Mouse (Mus musculus) kidney, embryonic 14.5 days (tissue): Measurements from ENCODE around the gene Kbtbd7. TPM values are rescaled to one million over a fixed set of nuclear protein-coding genes. Genes with fewer than 3 reads are reported as not detected.
"Not testable (repeated sequence)": the region's sequence is repeated elsewhere in the genome, so short reads cannot be mapped to it uniquely, and the experiment has no call there.

Experiments
- ATAC-seq: fragments of 200-750 bp; cut with Nextera tagmentation; 2 replicates; pipeline ENCODE4 v1.8.0; 2017; ENCODE audit warnings: moderate number of reproducible peaks, mild to moderate bottlenecking, moderate TSS enrichment, moderate library complexity; ENCODE audit not compliant: low FRiP score, low TSS enrichment
- H3K27ac ChIP-seq: fragments of 300-500 bp; sonication (generic); 2 replicates; pipeline ENCODE4 v1.5.1; 2014; ENCODE audit warnings: low read depth, mild to moderate bottlenecking, low read length, moderate library complexity, mixed read lengths
- H3K27me3 ChIP-seq: fragments of 300-500 bp; sonication (generic); 2 replicates; pipeline ENCODE4 v1.6.1; 2014; ENCODE audit warnings: mild to moderate bottlenecking, low read length; ENCODE audit not compliant: control insufficient read depth, insufficient read depth
- H3K36me3 ChIP-seq: fragments of 300-500 bp; sonication (generic); 2 replicates; pipeline ENCODE4 v1.6.1; 2014; ENCODE audit warnings: low read length, mixed read lengths; ENCODE audit not compliant: control insufficient read depth, insufficient read depth
- H3K4me1 ChIP-seq: fragments of 300-500 bp; sonication (generic); 2 replicates; pipeline ENCODE4 v1.6.1; 2014; ENCODE audit warnings: low read length, mixed read lengths; ENCODE audit not compliant: control insufficient read depth, insufficient read depth
- H3K4me2 ChIP-seq: fragments of 300-500 bp; sonication (generic); replicated peaks from 2 replicates; pipeline ENCODE4 v1.6.1; 2014; ENCODE audit warnings: low read depth, mild to moderate bottlenecking, low read length
- H3K4me3 ChIP-seq: fragments of 300-500 bp; sonication (generic); 2 replicates; pipeline ENCODE4 v1.5.1; 2014; ENCODE audit warnings: mild to moderate bottlenecking, low read length
- H3K9ac ChIP-seq: fragments of 300-500 bp; sonication (generic); 2 replicates; pipeline ENCODE4 v1.6.1; 2014; ENCODE audit warnings: low read depth, mild to moderate bottlenecking, low read length, moderate library complexity
- H3K9me3 ChIP-seq: fragments of 300-500 bp; sonication (generic); 2 replicates; pipeline ENCODE4 v1.6.1; 2016; ENCODE audit warnings: low read length; ENCODE audit not compliant: control insufficient read depth
- WGBS: fragments of 180-500 bp; shearing (Covaris S2); extraction: QIAGEN DNeasy Blood & Tissue Kit; methylation state at CpG from one replicate; pipeline ENCODE4 v1.1.7; 2014; 5-methylcytosine and 5-hydroxymethylcytosine counted together
- polyA plus RNA-seq: library from polyadenylated mRNA; unstranded; fragments of >200 nt; fragmentation: Nextera tagmentation; extraction: Ambion mirVana; gene quantifications from 2 replicates; pipeline ENCODE4 v1.2.1, GENCODE M21; 2014

The Kbtbd7 gene
- polyA plus RNA-seq, 1 experiment from 2014 or later: 15.6 TPM

DNA sequence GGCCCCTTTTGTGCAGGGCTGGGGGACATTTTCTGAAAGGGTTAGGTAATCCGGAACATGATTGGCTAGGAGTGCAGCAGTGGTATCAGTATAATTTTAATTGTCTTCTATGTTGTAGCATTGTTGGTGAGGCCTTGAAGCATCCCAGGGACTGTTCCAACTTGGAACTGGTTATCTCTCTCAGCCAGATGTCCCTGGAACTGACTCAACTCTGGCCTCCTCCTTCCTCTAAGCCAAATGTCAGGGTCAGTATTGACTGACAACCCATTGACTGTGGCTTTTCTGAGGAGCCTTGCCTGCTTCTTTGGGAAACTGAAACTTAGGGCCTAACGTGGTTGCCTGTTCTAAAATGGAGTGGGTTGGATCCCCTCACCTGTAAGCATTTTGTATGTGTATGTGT, 14.3 kb downstream of the Kbtbd7 start:
- ATAC-seq: no peak
- H3K4me2 ChIP-seq: no peak overlapping the region
- H3K9ac ChIP-seq: no peak overlapping the region
- H3K4me1 ChIP-seq: no peaks in the 10 kb centered on the region
- no peak overlapping the region for H3K4me3 ChIP-seq
- 90% methylated on average over 2 of the region's 2 CpGs for WGBS
- H3K27ac ChIP-seq: no peak overlapping the region
- H3K36me3 ChIP-seq: no peaks in the 10 kb centered on the region
- H3K9me3 ChIP-seq: no peaks in the 10 kb centered on the region
- no peaks in the 10 kb centered on the region for H3K27me3 ChIP-seq

DNA sequence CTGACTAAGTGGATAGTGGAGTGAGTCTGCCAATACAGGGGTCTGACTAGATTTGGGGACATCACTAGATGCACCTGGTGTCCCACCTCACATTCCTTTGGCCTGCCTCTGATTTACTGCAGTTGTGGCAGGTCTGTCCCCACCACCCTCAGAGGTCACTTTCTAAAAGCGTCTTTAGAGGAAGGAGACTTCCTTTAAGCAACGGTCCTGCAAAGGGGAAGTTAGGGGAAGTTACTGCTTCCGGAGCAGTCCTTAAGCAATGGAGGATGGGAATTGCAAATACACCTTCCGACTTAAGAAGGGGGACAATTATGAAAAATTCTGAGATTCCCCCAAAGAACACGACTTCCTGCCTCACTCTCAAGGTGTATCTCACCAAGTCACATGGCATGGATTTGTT, 15.1 kb downstream of the Kbtbd7 start:
- H3K9me3 ChIP-seq: no peaks in the 10 kb centered on the region
- H3K4me2 ChIP-seq: no peak overlapping the region
- no peaks in the 10 kb centered on the region for H3K4me1 ChIP-seq
- no peaks in the 10 kb centered on the region for H3K27me3 ChIP-seq
- no peak overlapping the region for H3K9ac ChIP-seq
- WGBS: 69% methylated on average over 5 of the region's 5 CpGs
- no peaks in the 10 kb centered on the region for H3K36me3 ChIP-seq
- ATAC-seq: no peak
- no peak overlapping the region for H3K27ac ChIP-seq
- H3K4me3 ChIP-seq: no peak overlapping the region

DNA sequence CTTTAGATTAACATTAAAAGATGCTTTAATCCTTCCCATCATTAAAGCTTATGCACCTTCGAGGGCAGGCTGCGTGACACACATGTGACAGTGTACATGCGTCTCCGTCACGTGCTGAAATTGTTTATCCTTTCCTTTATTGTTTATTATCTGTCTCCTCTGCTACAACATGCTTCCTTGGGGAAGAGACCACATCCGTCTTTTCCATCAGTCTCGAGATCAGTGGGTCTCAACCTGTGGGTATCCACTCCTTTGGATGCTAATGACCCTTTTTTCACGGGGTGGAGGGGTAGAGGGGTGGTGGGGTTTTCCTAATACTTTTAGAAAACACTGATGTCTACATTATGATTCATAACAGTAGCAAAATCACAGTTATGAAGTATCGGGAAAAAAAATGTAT, 18.3 kb downstream of the Kbtbd7 start:
- H3K4me1 ChIP-seq: no peaks in the 10 kb centered on the region
- no peak for ATAC-seq
- no peak overlapping the region for H3K9ac ChIP-seq
- no peak overlapping the region for H3K4me2 ChIP-seq
- H3K9me3 ChIP-seq: no peaks in the 10 kb centered on the region
- H3K36me3 ChIP-seq: no peaks in the 10 kb centered on the region
- H3K4me3 ChIP-seq: no peak overlapping the region
- H3K27me3 ChIP-seq: no peaks in the 10 kb centered on the region
- WGBS: 92% methylated on average over 9 of the region's 9 CpGs
- H3K27ac ChIP-seq: no peak overlapping the region

DNA sequence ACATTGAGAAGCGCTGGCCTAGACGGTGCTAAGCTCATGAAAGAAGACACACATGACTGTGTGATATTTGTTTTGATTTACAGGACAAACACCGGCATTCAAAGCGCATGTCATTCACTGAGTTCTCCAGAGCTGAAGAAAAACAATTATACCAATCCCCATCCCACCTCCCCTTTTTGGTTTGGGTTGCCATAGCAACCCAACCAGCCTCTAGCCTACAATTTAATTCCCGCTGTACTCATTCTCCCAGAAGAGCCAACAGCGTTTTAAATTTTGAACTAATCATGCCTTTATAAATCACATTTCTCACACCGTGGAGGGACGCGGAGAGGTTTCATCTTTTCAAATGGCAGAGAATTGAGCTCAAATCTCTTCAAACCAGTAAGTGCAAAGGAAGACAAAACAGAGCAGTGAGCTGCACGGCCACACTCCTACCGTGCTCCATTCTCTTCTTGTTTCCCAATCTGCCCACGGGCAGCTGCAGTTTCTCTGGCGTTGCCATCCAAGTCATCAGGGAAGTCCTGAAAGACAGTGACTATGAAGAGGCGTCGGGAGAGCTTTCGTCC, 18.8 kb downstream of the Kbtbd7 start:
- Histone ChIP-seq H3K27ac (no peak overlapping the region), H3K4me2 (no peak overlapping the region), H3K4me3 (no peak overlapping the region), H3K9ac (no peak overlapping the region), H3K4me1 (no peaks in the 10 kb centered on the region), H3K36me3 (no peaks in the 10 kb centered on the region), H3K9me3 (no peaks in the 10 kb centered on the region), H3K27me3 (no peaks in the 10 kb centered on the region)
- no peak for ATAC-seq
- 76% methylated on average over 16 of the region's 16 CpGs for WGBS

DNA sequence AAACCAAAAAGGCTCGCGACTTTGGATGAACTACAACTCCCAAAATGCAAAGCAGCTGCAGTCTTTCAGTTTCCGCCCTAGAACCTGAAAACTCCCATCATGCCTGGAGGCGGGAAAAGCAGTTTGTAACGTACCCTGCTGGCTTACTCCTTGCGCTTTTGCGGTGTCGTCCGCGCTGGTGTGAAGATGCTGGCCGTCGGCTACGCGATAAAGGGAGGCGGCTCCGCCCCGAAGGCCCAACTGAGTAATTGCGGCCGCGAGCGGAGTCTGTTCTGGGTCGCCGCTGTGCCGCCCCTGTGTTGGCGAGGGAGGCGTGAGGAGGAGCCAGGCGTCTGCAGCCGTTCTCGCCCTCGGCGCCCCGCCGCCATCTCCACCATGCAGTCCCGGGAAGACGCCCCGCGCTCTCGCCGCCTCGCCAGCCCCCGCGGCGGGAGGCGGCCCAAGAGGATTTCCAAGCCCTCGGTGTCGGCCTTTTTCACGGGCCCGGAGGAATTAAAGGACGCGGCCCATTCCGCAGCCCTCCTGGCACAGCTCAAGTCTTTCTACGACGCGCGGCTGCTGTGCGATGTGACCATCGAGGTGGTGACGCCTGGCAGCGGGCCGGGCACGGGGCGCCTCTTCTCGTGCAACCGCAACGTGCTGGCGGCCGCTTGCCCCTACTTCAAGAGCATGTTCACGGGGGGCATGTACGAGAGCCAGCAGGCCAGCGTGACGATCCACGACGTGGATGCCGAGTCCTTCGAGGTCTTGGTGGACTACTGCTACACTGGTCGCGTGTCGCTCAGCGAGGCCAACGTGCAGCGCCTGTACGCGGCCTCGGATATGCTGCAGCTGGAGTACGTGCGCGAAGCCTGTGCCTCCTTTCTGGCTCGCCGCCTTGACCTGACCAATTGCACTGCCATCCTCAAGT, 25.6 kb downstream of the Kbtbd7 start, which contains the start of gene Kbtbd6:
Gene Kbtbd6, plus strand, starts transcription at position 155 of the 910 bp plus-strand sequence.
- not testable (repeated sequence) for H3K4me1 ChIP-seq, H3K36me3 ChIP-seq, H3K27me3 ChIP-seq, H3K9me3 ChIP-seq
- Histone ChIP-seq H3K27ac (0 out of 2 replicates have a peak within 1 kb of the TSS, but pooled peaks have one; percentile 37), H3K9ac (peak within 1 kb of the TSS; percentile 68), H3K4me2 (peak within 1 kb of the TSS; percentile 69), H3K4me3 (peak within 1 kb of the TSS; percentile 49)
- WGBS: 10% methylated on average over 37 of the region's 89 CpGs
- ATAC-seq: peak; percentile 93

DNA sequence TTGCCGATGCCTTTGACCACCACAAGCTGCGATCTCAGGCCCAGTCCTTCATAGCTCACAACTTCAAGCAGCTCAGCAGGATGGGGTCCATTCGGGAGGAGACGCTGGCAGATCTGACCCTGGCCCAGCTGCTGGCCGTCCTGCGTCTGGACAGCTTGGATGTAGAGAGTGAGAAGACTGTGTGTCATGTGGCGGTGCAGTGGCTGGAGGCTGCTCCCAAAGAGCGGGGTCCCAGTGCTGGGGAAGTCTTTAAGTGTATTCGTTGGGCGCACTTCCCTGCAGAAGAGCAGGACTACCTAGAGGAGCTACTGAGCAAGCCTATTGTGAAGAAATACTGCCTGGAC, 26.3 kb downstream of the Kbtbd7 start:
- not testable (repeated sequence) for H3K27me3 ChIP-seq, H3K27ac ChIP-seq, H3K4me2 ChIP-seq, H3K4me3 ChIP-seq, H3K9me3 ChIP-seq, H3K9ac ChIP-seq, H3K36me3 ChIP-seq, H3K4me1 ChIP-seq, ATAC-seq
- 98% methylated on average over 6 of the region's 10 CpGs for WGBS

DNA sequence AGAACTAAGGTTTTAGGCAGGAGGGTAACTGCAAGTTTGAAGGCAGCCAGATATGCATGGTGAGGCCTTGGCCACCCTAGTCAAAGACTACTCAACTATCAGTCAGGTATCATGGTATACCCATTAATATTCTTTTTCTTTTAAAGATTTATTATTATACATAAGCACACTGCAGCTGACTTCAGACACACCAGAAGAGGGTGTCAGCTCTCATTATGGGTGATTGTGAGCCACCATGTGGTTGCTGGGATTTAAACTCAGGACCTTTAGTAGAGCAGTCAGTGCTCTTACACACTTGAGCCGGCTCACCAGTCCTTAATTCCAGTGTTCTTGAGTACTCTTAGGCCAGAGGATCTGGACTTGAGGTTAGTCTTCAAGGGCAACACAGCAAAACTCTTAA, 34.1 kb downstream of the Kbtbd7 start:
- Histone ChIP-seq H3K4me3 (no peak overlapping the region), H3K4me1 (no peaks in the 10 kb centered on the region), H3K4me2 (no peak overlapping the region), H3K27me3 (no peaks in the 10 kb centered on the region), H3K27ac (no peak overlapping the region), H3K9ac (no peak overlapping the region), H3K36me3 (peaks cover 32% of the 10 kb centered on the region), H3K9me3 (no peaks in the 10 kb centered on the region)
- ATAC-seq: no peak
- WGBS: 100% methylated on average over 1 of the region's 1 CpGs

DNA sequence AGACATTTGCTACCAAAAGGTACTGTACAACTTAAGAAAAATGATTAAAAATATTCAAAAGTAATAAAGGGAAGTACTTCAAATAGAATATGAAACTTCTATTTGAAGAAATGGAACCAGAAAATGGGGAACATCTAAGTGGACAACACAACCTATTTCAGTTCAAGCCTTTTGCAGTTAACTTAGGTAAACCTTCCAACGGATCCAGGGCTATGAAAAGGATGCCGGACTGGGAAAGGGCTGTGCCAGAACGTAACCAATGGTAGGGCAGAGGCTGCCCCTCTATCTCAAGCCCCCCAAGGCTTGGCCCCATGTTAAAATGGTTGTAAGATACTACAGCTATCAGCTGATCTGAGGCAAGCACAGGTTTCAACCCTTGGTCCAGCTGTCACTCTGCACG, 34.7 kb downstream of the Kbtbd7 start:
- Histone ChIP-seq H3K4me2 (no peak overlapping the region), H3K36me3 (peaks cover 38% of the 10 kb centered on the region)

DNA sequence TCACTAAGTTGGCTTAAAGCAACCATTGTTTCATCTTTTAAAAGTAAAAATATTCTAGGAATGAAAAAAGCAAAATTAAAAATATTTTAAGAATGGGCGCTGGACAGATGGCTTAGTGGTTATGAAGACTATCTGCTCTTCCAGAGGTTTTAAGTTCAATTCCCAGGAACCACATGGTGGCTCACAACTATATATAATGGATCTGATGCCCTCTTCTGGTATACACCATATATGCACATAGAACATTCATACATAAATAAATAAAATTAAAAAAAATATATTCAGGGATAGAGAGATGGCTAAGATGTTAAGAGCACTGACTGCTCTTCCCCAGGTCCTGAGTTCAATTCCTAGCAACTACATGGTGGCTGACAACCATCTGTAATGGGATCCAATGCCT, 39.3 kb downstream of the Kbtbd7 start:
- Histone ChIP-seq H3K27me3 (no peaks in the 10 kb centered on the region), H3K4me2 (no peak overlapping the region), H3K4me1 (no peaks in the 10 kb centered on the region), H3K36me3 (peaks cover 74% of the 10 kb centered on the region), H3K27ac (no peak overlapping the region), H3K4me3 (no peak overlapping the region), H3K9me3 (no peaks in the 10 kb centered on the region), H3K9ac (no peak overlapping the region)
- WGBS: 89% methylated on average over 1 of the region's 1 CpGs
- ATAC-seq: no peak

More for the DNA sequence above, 34.7 kb downstream of the Kbtbd7 start:
- 92% methylated on average over 4 of the region's 4 CpGs for WGBS
- Histone ChIP-seq H3K27ac (no peak overlapping the region), H3K4me1 (no peaks in the 10 kb centered on the region), H3K9me3 (no peaks in the 10 kb centered on the region), H3K27me3 (no peaks in the 10 kb centered on the region), H3K9ac (no peak overlapping the region), H3K4me3 (no peak overlapping the region)
- ATAC-seq: no peak
